ENCODE assay signal across 8 mouse cellular contexts in genomic region chr9:66060308-66060647, GRCm38 (mm10). TPM values are rescaled to one million over a fixed set of nuclear protein-coding genes. Genes with fewer than 3 reads are reported as not detected.
DNase-seq lines count a peak whose midpoint lies in the region; ATAC-seq and TF ChIP-seq lines count a peak whose summit lies in the region.

No protein-coding gene starts in this region.

- H3K27me3 ChIP-seq in embryonic facial prominence, embryonic 13.5 days: no peaks in the 10 kb centered on the region
- no peaks in the 10 kb centered on the region for H3K27me3 ChIP-seq in intestine, postnatal 0 days (replicated peaks; ENCODE audit: control insufficient read depth, insufficient read depth, low read length)
- no peaks in the 10 kb centered on the region for H3K27me3 ChIP-seq in neural tube, embryonic 14.5 days (ENCODE audit: control insufficient read depth, insufficient read depth, low read length)

- no peaks in the 10 kb centered on the region for H3K9me3 ChIP-seq in embryonic facial prominence, embryonic 13.5 days
- no peaks in the 10 kb centered on the region for H3K9me3 ChIP-seq in intestine, postnatal 0 days (ENCODE audit: control insufficient read depth)
- H3K9me3 ChIP-seq in neural tube, embryonic 14.5 days (ENCODE audit: control insufficient read depth, low read length): no peaks in the 10 kb centered on the region

- peak overlapping the region; percentile 73 for H3K4me3 ChIP-seq in layer of hippocampus, adult 2 months
- peak overlapping the region; percentile 89 for H3K4me3 ChIP-seq in embryonic facial prominence, embryonic 13.5 days
- H3K4me3 ChIP-seq in intestine, postnatal 0 days (ENCODE audit: low read depth, low read length): peak overlapping the region; percentile 83
- peak overlapping the region; percentile 62 for H3K4me3 ChIP-seq in neural tube, embryonic 14.5 days (ENCODE audit: low read depth, low read length)

- peak overlapping the region; percentile 75 for H3K4me2 ChIP-seq in embryonic facial prominence, embryonic 13.5 days
- H3K4me2 ChIP-seq in intestine, postnatal 0 days (replicated peaks; ENCODE audit: low read depth): peak overlapping the region; percentile 87
- H3K4me2 ChIP-seq in neural tube, embryonic 14.5 days (ENCODE audit: low read depth, low read length): peak overlapping the region; percentile 66

- H3K27ac ChIP-seq in layer of hippocampus, adult 2 months: peak overlapping the region; percentile 97
- peak overlapping the region; percentile 78 for H3K27ac ChIP-seq in embryonic facial prominence, embryonic 13.5 days
- peak overlapping the region; percentile 78 for H3K27ac ChIP-seq in intestine, postnatal 0 days (ENCODE audit: low read depth, low read length)
- peak overlapping the region; percentile 82 for H3K27ac ChIP-seq in neural tube, embryonic 14.5 days (ENCODE audit: low read depth, low read length)

- 0% methylated on average over 20 of the region's 20 CpGs for WGBS in embryonic facial prominence, embryonic 13.5 days
- WGBS in intestine, postnatal 0 days: under 1% methylated on average over 20 of the region's 20 CpGs
- 0% methylated on average over 20 of the region's 20 CpGs for WGBS in neural tube, embryonic 14.5 days

- TF ChIP-seq CTCF in layer of hippocampus, adult 2 months (conservative IDR thresholded peaks at IDR 0.05): no peak
- TF ChIP-seq CTCF in intestine, postnatal 0 days (IDR thresholded peaks at IDR 0.05; ENCODE audit: low read depth): no peak

- DNase-seq in layer of hippocampus, adult 2 months (ENCODE audit: low spot score in 2 of 2): no peak
- DNase-seq in layer of hippocampus, adult 9-10 months (ENCODE audit: low spot score): no peak
- no peak for DNase-seq in thymus, postnatal 10 days (ENCODE audit: low spot score in 2 of 2)
- DNase-seq in cerebellum, adult 11-12 months: no peak
- no peak for DNase-seq in adrenal gland, postnatal 36 days

- H3K36me3 ChIP-seq in embryonic facial prominence, embryonic 13.5 days: peaks cover 27% of the 10 kb centered on the region
- peaks cover 28% of the 10 kb centered on the region for H3K36me3 ChIP-seq in intestine, postnatal 0 days (ENCODE audit: control insufficient read depth, insufficient read depth)
- peaks cover 23% of the 10 kb centered on the region for H3K36me3 ChIP-seq in neural tube, embryonic 14.5 days (ENCODE audit: control insufficient read depth, insufficient read depth, low read length)

- ATAC-seq in embryonic facial prominence, embryonic 13.5 days (ENCODE audit: insufficient number of reproducible peaks, insufficient read depth, low FRiP score, low TSS enrichment, low read depth): peak; percentile 58
- peak; percentile 74 for ATAC-seq in intestine, postnatal 0 days
- peak; percentile 70; the same call in 1 of the 2 replicates for ATAC-seq in neural tube, embryonic 14.5 days (ENCODE audit: low read depth)

- H3K4me1 ChIP-seq in embryonic facial prominence, embryonic 13.5 days: peaks cover 21% of the 10 kb centered on the region
- H3K4me1 ChIP-seq in intestine, postnatal 0 days (replicated peaks; ENCODE audit: control insufficient read depth, insufficient read depth, low read length): 0 out of 2 replicates have a peak, but pooled peaks cover 9% of the 10 kb centered on the region
- H3K4me1 ChIP-seq in neural tube, embryonic 14.5 days (ENCODE audit: control insufficient read depth, insufficient read depth, low read length): peaks cover 12% of the 10 kb centered on the region; the same call in 1 of the 2 replicates

- peak overlapping the region; percentile 91 for H3K9ac ChIP-seq in embryonic facial prominence, embryonic 13.5 days
- peak overlapping the region; percentile 80 for H3K9ac ChIP-seq in intestine, postnatal 0 days (ENCODE audit: low read depth, low read length)
- H3K9ac ChIP-seq in neural tube, embryonic 14.5 days (replicated peaks; ENCODE audit: low read depth, low read length): peak overlapping the region; percentile 73

RNA-seq across cellular contexts. Expression of gene Ppib, which starts 0.3 kb away (rescaled TPM):
- 100 to 1,000 TPM; 195 to 201 TPM for total RNA-seq in layer of hippocampus, adult 2 months (2021)
- 568 and 589 TPM in 2 replicates for polyA plus RNA-seq in embryonic facial prominence, embryonic 13.5 days (2015; fragmentation: Nextera tagmentation; extraction: Ambion mirVana)
- 440 and 508 TPM in 2 replicates for polyA plus RNA-seq in intestine, postnatal 0 days (2015; fragmentation: Nextera tagmentation; extraction: Ambion mirVana)
- 317 and 391 TPM in 2 replicates for polyA plus RNA-seq in neural tube, embryonic 14.5 days (2014; fragmentation: Nextera tagmentation; extraction: Ambion mirVana)
- total RNA-seq in adrenal gland, postnatal 36 days (2021): 100 to 1,000 TPM; 317 to 322 TPM

RNA-seq across cellular contexts. Expression of gene Snx22, which starts 9.2 kb away (rescaled TPM):
- total RNA-seq in layer of hippocampus, adult 2 months (2021): 1 to 10 TPM; 4.6 to 6.9 TPM
- 5.3 and 5.6 TPM in 2 replicates for polyA plus RNA-seq in embryonic facial prominence, embryonic 13.5 days (2015; fragmentation: Nextera tagmentation; extraction: Ambion mirVana)
- 0.98 and 1.4 TPM in 2 replicates for polyA plus RNA-seq in intestine, postnatal 0 days (2015; fragmentation: Nextera tagmentation; extraction: Ambion mirVana)
- 8.0 and 8.9 TPM in 2 replicates for polyA plus RNA-seq in neural tube, embryonic 14.5 days (2014; fragmentation: Nextera tagmentation; extraction: Ambion mirVana)
- total RNA-seq in adrenal gland, postnatal 36 days (2021): under 1 TPM; 0.26 to 0.30 TPM
